Mouse (Mus musculus): ENCODE measurements around the gene Gpr182. TPM values are rescaled to one million over a fixed set of nuclear protein-coding genes. Genes with fewer than 3 reads are reported as not detected.

Gpr182 gene
- polyA plus RNA-seq, 1 experiment from 2014 or later = 2.6 TPM

GRCm38 (mm10) chr10:127698966-127699365 lies 52.6 kb downstream of the Gpr182 start:
- no peak overlapping the region for H3K27ac ChIP-seq (ENCODE audit: low read depth)
- H3K4me1 ChIP-seq (ENCODE audit: insufficient read depth) = no peaks in the 10 kb centered on the region
- DNase-seq = no peak
- no peaks in the 10 kb centered on the region for H3K27me3 ChIP-seq (ENCODE audit: insufficient read depth, low read length)
- no peak overlapping the region for H3K4me2 ChIP-seq
- no peak overlapping the region for H3K4me3 ChIP-seq (ENCODE audit: low read depth, low read length)
- peaks cover 45% of the 10 kb centered on the region for H3K36me3 ChIP-seq (ENCODE audit: insufficient read depth)
- 92% methylated on average over 7 of the region's 7 CpGs for WGBS
- no peak overlapping the region for H3K9ac ChIP-seq
- ATAC-seq (ENCODE audit: insufficient read depth) = no peak
- TF ChIP-seq CTCF (IDR thresholded peaks at IDR 0.05; ENCODE audit: low read depth) = no peak
- H3K9me3 ChIP-seq (ENCODE audit: low read depth, low read length) = no peaks in the 10 kb centered on the region

Other genes starting within 250 kb of the Gpr182 start
- 36.4 and 44.9 TPM in 2 replicates for gene Ndufa4l2, start 236.8 kb downstream of the Gpr182 start, polyA plus RNA-seq (2014; fragmentation: Nextera tagmentation; extraction: Ambion mirVana)
- 99.6 and 101 TPM in 2 replicates for gene Shmt2, start 229.3 kb downstream of the Gpr182 start, polyA plus RNA-seq (2014; fragmentation: Nextera tagmentation; extraction: Ambion mirVana)
- gene Nxph4, start 217.2 kb downstream of the Gpr182 start, polyA plus RNA-seq (2014; fragmentation: Nextera tagmentation; extraction: Ambion mirVana) = 0.14 and 0.22 TPM in 2 replicates
- 68.7 and 73.0 TPM in 2 replicates for gene Lrp1, start 130.6 kb downstream of the Gpr182 start, polyA plus RNA-seq (2014; fragmentation: Nextera tagmentation; extraction: Ambion mirVana)
- 27.8 and 28.1 TPM in 2 replicates for gene Stat6, start 108.7 kb downstream of the Gpr182 start, polyA plus RNA-seq (2014; fragmentation: Nextera tagmentation; extraction: Ambion mirVana)
- gene Nemp1, start 84.8 kb downstream of the Gpr182 start, polyA plus RNA-seq (2014; fragmentation: Nextera tagmentation; extraction: Ambion mirVana) = 11.2 and 13.2 TPM in 2 replicates
- 11.6 and 13.5 TPM in 2 replicates for gene Nab2, start 83.2 kb downstream of the Gpr182 start, polyA plus RNA-seq (2014; fragmentation: Nextera tagmentation; extraction: Ambion mirVana)
- 0.23 and 0.28 TPM in 2 replicates for gene Myo1a, start 46.6 kb downstream of the Gpr182 start, polyA plus RNA-seq (2014; fragmentation: Nextera tagmentation; extraction: Ambion mirVana)
- gene Tac2, start 27.3 kb downstream of the Gpr182 start, polyA plus RNA-seq (2014; fragmentation: Nextera tagmentation; extraction: Ambion mirVana) = not detected in 2 replicates
- gene Zbtb39, start 12.2 kb downstream of the Gpr182 start, polyA plus RNA-seq (2014; fragmentation: Nextera tagmentation; extraction: Ambion mirVana) = 4.2 and 4.4 TPM in 2 replicates
- gene Rdh1, start 8.0 kb upstream of the Gpr182 start, polyA plus RNA-seq (2014; fragmentation: Nextera tagmentation; extraction: Ambion mirVana) = 0.04 TPM in 1 of 2 replicates, not detected in the other
- gene Rdh16f1, start 8.1 kb upstream of the Gpr182 start, polyA plus RNA-seq (2014; fragmentation: Nextera tagmentation; extraction: Ambion mirVana) = not detected in 2 replicates
- 0.34 TPM in 1 of 2 replicates, not detected in the other for gene Rdh9, start 24.7 kb upstream of the Gpr182 start, polyA plus RNA-seq (2014; fragmentation: Nextera tagmentation; extraction: Ambion mirVana)
- gene Rdh16, start 49.4 kb upstream of the Gpr182 start, polyA plus RNA-seq (2014; fragmentation: Nextera tagmentation; extraction: Ambion mirVana) = not detected in 2 replicates
- not detected in 2 replicates for gene Rdh19, start 98.2 kb upstream of the Gpr182 start, polyA plus RNA-seq (2014; fragmentation: Nextera tagmentation; extraction: Ambion mirVana)
- not detected in 2 replicates for gene Rdh16f2, start 114.7 kb upstream of the Gpr182 start, polyA plus RNA-seq (2014; fragmentation: Nextera tagmentation; extraction: Ambion mirVana)
- not detected in 2 replicates for gene Rdh7, start 137.1 kb upstream of the Gpr182 start, polyA plus RNA-seq (2014; fragmentation: Nextera tagmentation; extraction: Ambion mirVana)
- not detected in 2 replicates for gene Sdr9c7, start 146.8 kb upstream of the Gpr182 start, polyA plus RNA-seq (2014; fragmentation: Nextera tagmentation; extraction: Ambion mirVana)

Measured in lung, embryonic 14.5 days (tissue).